Mouse (Mus musculus) heart, postnatal 10 days (tissue): Measurements from ENCODE around the gene Cdk15. TPM values are rescaled to one million over a fixed set of nuclear protein-coding genes. Genes with fewer than 3 reads are reported as not detected.

Experiments used
- DNase-seq, 2 experiments: peaks; one replicate each; pipeline ENCODE4 v3.0.0; 2021
- intact Hi-C: fragments of 180-260 bp; cut with DNase I; formaldehyde crosslinking; loops from one replicate; pipeline ENCODE4 v1.15.1; 2025
- total RNA-seq, 2 experiments: library from RNA; stranded (reverse); gene quantifications; 2 replicates each; pipeline ENCODE4 v1.2.3; 2021

Cdk15 gene
- total RNA-seq, result under 1 TPM in 1 of 2 experiments, not detected in 1; 0.22 TPM

- DNase-seq, result no peak
- intact Hi-C loops, result no loop called here
These were observed at the start of gene Cdk15 for GRCm38 (mm10) chr1:59256751-59257231. TSS of gene Cdk15 (plus strand) at chr1:59256906.

GRCm38 (mm10) chr1:59208331-59208730 is 48.4 kb upstream of the Cdk15 start:
- intact Hi-C loops, result no loop called here
- DNase-seq, result no peak

- intact Hi-C loops, result no loop called here
- DNase-seq, result no peak
These were observed 45.1 kb upstream of the Cdk15 start for GRCm38 (mm10) chr1:59211651-59212050.

GRCm38 (mm10) chr1:59212076-59212779 is 44.5 kb upstream of the Cdk15 start:
- intact Hi-C loops, result no loop called here
- DNase-seq, result no peak

GRCm38 (mm10) chr1:59212951-59213350 is 43.8 kb upstream of the Cdk15 start:
- intact Hi-C loops, result no loop called here

GRCm38 (mm10) chr1:59215446-59215845 is 41.3 kb upstream of the Cdk15 start:
- intact Hi-C loops, result no loop called here
- no peak for DNase-seq

More at GRCm38 (mm10) chr1:59212951-59213350, 43.8 kb upstream of the Cdk15 start:
- DNase-seq, result no peak

GRCm38 (mm10) chr1:59220371-59220770 is 36.3 kb upstream of the Cdk15 start:
- intact Hi-C loops, result no loop called here
- no peak for DNase-seq

- intact Hi-C loops, result no loop called here
- no peak for DNase-seq
These were observed 35.1 kb upstream of the Cdk15 start for GRCm38 (mm10) chr1:59221591-59221990.

- DNase-seq, result no peak
- intact Hi-C loops, result no loop called here
These were observed 34.4 kb upstream of the Cdk15 start for GRCm38 (mm10) chr1:59222101-59222825.

- intact Hi-C loops, result no loop called here
- DNase-seq, result no peak
These were observed 28.2 kb upstream of the Cdk15 start for GRCm38 (mm10) chr1:59228552-59228951.

- no peak for DNase-seq
- intact Hi-C loops, result no loop called here
These were observed 27.5 kb upstream of the Cdk15 start for GRCm38 (mm10) chr1:59229187-59229586.

GRCm38 (mm10) chr1:59236856-59237441 is 19.8 kb upstream of the Cdk15 start, which contains the start of gene Als2:
TSS of gene Als2 (minus strand) at chr1:59237231.
- intact Hi-C loops, result loop anchor here (5.0 kb wide), 2 partner anchors 230 to 465 kb away; no protein-coding TSS in a partner anchor
- peak; percentile 99 to 100 for DNase-seq

- intact Hi-C loops, result loop anchor here (1.0 to 5.0 kb wide), 4 partner anchors 93 to 465 kb away; no protein-coding TSS in a partner anchor
- peak; percentile 77 to 80 for DNase-seq
These were observed 19.0 kb upstream of the Cdk15 start for GRCm38 (mm10) chr1:59237614-59238211.

- intact Hi-C loops, result no loop called here
These were observed 12.9 kb upstream of the Cdk15 start for GRCm38 (mm10) chr1:59243770-59244169.

GRCm38 (mm10) chr1:59247602-59248001 is 9.1 kb upstream of the Cdk15 start:
- intact Hi-C loops, result loop anchor here (1.0 to 5.0 kb wide), 2 partner anchors 335 to 376 kb away; no protein-coding TSS in a partner anchor
- DNase-seq, result peak; percentile 52 to 63

More at GRCm38 (mm10) chr1:59243770-59244169, 12.9 kb upstream of the Cdk15 start:
- DNase-seq, result no peak

GRCm38 (mm10) chr1:59252762-59253161 is 3.9 kb upstream of the Cdk15 start:
- DNase-seq, result no peak
- intact Hi-C loops, result no loop called here

GRCm38 (mm10) chr1:59253301-59253909 is 3.3 kb upstream of the Cdk15 start:
- intact Hi-C loops, result no loop called here
- DNase-seq, result no peak

- DNase-seq, result no peak
- intact Hi-C loops, result no loop called here
These were observed 1.0 kb downstream of the Cdk15 start for GRCm38 (mm10) chr1:59257736-59258135.

GRCm38 (mm10) chr1:59268931-59269330 is 12.2 kb downstream of the Cdk15 start:
- intact Hi-C loops, result no loop called here
- DNase-seq, result no peak

- intact Hi-C loops, result no loop called here
- DNase-seq, result no peak
These were observed 12.8 kb downstream of the Cdk15 start for GRCm38 (mm10) chr1:59269466-59269865.
